Mouse (Mus musculus) skeletal muscle tissue, adult 2 months (tissue): ENCODE results near the gene Intu.

ENCODE experiments used
- DNase-seq: peaks from one replicate; pipeline ENCODE4 v3.0.0-alpha.2; 2012; ENCODE audit warnings: low read depth, low spot score

Intu gene

GRCm38 (mm10) chr3:40683171-40683570 lies 152.1 kb downstream of the Intu start:
- DNase-seq = no peak

- no peak for DNase-seq
Observed at GRCm38 (mm10) chr3:40685855-40686515, 154.9 kb downstream of the Intu start.

GRCm38 (mm10) chr3:40686836-40687235 lies 155.8 kb downstream of the Intu start:
- no peak for DNase-seq

GRCm38 (mm10) chr3:40687588-40687987 lies 156.5 kb downstream of the Intu start:
- DNase-seq = no peak

GRCm38 (mm10) chr3:40691566-40691965 lies 160.5 kb downstream of the Intu start:
- DNase-seq = no peak

GRCm38 (mm10) chr3:40693435-40693834 lies 162.3 kb downstream of the Intu start:
- no peak for DNase-seq

GRCm38 (mm10) chr3:40693960-40694359 lies 162.9 kb downstream of the Intu start:
- no peak for DNase-seq

GRCm38 (mm10) chr3:40694438-40694837 lies 163.4 kb downstream of the Intu start:
- DNase-seq = peak; percentile 38

- DNase-seq = no peak
Observed at GRCm38 (mm10) chr3:40695162-40695561, 164.1 kb downstream of the Intu start.

GRCm38 (mm10) chr3:40698834-40699233 lies 167.7 kb downstream of the Intu start:
- no peak for DNase-seq

GRCm38 (mm10) chr3:40704816-40705430 lies 173.8 kb downstream of the Intu start:
- DNase-seq = peak; percentile 31

- DNase-seq = no peak
Observed at GRCm38 (mm10) chr3:40708655-40709054, 177.6 kb downstream of the Intu start, which contains the start of gene Slc25a31. TSS of gene Slc25a31 (plus strand) at chr3:40708855.

GRCm38 (mm10) chr3:40716056-40716455 lies 185.0 kb downstream of the Intu start:
- no peak for DNase-seq

- no peak for DNase-seq
Observed at GRCm38 (mm10) chr3:40719022-40719421, 187.9 kb downstream of the Intu start.

GRCm38 (mm10) chr3:40738381-40738912 lies 207.4 kb downstream of the Intu start:
- no peak for DNase-seq

- no peak for DNase-seq
Observed at GRCm38 (mm10) chr3:40744024-40744835, 213.1 kb downstream of the Intu start, which contains the start of gene Hspa4l. TSS of gene Hspa4l (plus strand) at chr3:40744495.

GRCm38 (mm10) chr3:40744836-40745660 lies 214.0 kb downstream of the Intu start:
- peak; percentile 79 for DNase-seq

- DNase-seq = no peak
Observed at GRCm38 (mm10) chr3:40745661-40746547, 214.8 kb downstream of the Intu start.
